Comparison of ENCODE assay signal across 24 mouse cellular contexts in the genomic region with DNA sequence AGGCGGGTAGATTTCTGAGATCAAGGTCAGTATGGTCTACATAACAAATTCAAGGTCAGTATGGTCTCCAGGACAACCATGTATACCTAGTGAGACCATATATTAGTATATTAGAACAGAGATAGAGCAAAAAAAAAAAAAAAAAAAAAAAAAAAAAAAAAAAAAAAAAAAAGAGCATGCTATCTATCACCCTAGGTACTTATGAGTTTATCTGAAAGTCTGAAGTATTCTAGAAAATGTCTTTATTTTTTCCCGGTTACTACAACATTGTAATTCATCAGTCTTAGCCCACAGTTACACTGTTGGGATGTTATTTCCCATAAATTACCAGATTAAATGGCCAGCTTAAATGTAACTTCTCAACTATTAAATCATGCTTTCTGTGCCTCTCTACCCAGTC.
"Had no signal": no experiment of that assay in that cellular context is flagged by ENCODE, and none has a peak within 500 bp of the region (broad histone marks: within the 10 kb centered on the region; RNA-seq: fewer than 3 reads in every experiment).

No protein-coding gene starts in this region.

- H3K4me3 ChIP-seq: gastrocnemius, adult 2 months; heart, embryonic 10.5 days; heart, embryonic 12.5 days; hindbrain, embryonic 10.5 days; hindbrain, embryonic 12.5 days; intestine, embryonic 15.5 days; layer of hippocampus, adult 2 months; left cerebral cortex, adult 2 months; limb, embryonic 10.5 days; limb, embryonic 12.5 days had no signal

- ATAC-seq: hindbrain, embryonic 16.5 days; inflammation-experienced regulatory T-cells, adult 6 months; intestine, embryonic 15.5 days; intestine, postnatal 0 days had no signal

- H3K27me3 ChIP-seq: heart, embryonic 12.5 days; hindbrain, embryonic 12.5 days; intestine, embryonic 15.5 days; limb, embryonic 12.5 days had no signal

- H3K9ac ChIP-seq: heart, embryonic 12.5 days; hindbrain, embryonic 12.5 days; hindbrain, embryonic 14.5 days; intestine, embryonic 15.5 days; limb, embryonic 12.5 days had no signal

- H3K4me2 ChIP-seq: heart, embryonic 12.5 days; hindbrain, embryonic 12.5 days; hindbrain, embryonic 14.5 days; intestine, embryonic 15.5 days; limb, embryonic 12.5 days had no signal

- H3K9me3 ChIP-seq: heart, embryonic 10.5 days; heart, embryonic 12.5 days; hindbrain, embryonic 10.5 days; hindbrain, embryonic 12.5 days; intestine, embryonic 15.5 days; limb, embryonic 10.5 days; limb, embryonic 12.5 days had no signal

- H3K27ac ChIP-seq: gastrocnemius, adult 2 months; heart, embryonic 10.5 days; hindbrain, embryonic 10.5 days; hindbrain, embryonic 12.5 days; hindbrain, embryonic 14.5 days; intestine, embryonic 15.5 days; layer of hippocampus, adult 2 months; left cerebral cortex, adult 2 months; limb, embryonic 10.5 days; limb, embryonic 12.5 days had no signal

- H3K4me1 ChIP-seq: heart, embryonic 10.5 days; hindbrain, embryonic 12.5 days; intestine, embryonic 15.5 days; limb, embryonic 10.5 days; limb, embryonic 12.5 days had no signal

- DNase-seq: gastrocnemius, adult 2 months; gastrocnemius, postnatal 10 days; gastrocnemius, postnatal 25 days; heart, adult 18-20 months; heart, postnatal 10 days; heart, postnatal 4 days; kidney, adult 18-20 months; kidney, adult 8-10 months; kidney, postnatal 10 days; kidney, postnatal 25 days; kidney, postnatal 4 days had no signal
